Mouse (Mus musculus) MEL (cell line): ENCODE data around the gene Kndc1. TPM values are rescaled to one million over a fixed set of nuclear protein-coding genes. Genes with fewer than 3 reads are reported as not detected.

Experiments
- DNase-seq: peaks from one replicate; pipeline ENCODE4 v3.0.0; 2011; ENCODE audit warnings: low read depth, low spot score
- H3K27ac ChIP-seq: 2 replicates; pipeline ENCODE4 v1.5.1; 2012; ENCODE audit warnings: low read depth, mild to moderate bottlenecking, control low read depth, low read length, moderate library complexity; ENCODE audit not compliant: control insufficient read depth
- H3K27me3 ChIP-seq, 2 experiments: fragments of 150-350 bp in 1 of 2; sonication (generic) in 1 of 2; 2 replicates each; pipeline ENCODE4 v1.6.1; 2012; ENCODE audit warnings: low read length in 2 of 2, mild to moderate bottlenecking in 2 of 2, improper control_type of control experiment in 1 of 2, moderate library complexity in 1 of 2; ENCODE audit not compliant: insufficient read depth in 2 of 2, control insufficient read depth in 1 of 2
- H3K36me3 ChIP-seq, 2 experiments: 2 replicates each; pipeline ENCODE4 v1.6.1; 2012 to 2014; ENCODE audit warnings: low read length in 2 of 2, improper control_type of control experiment in 1 of 2, inconsistent platforms in 1 of 2, mild to moderate bottlenecking in 1 of 2; ENCODE audit not compliant: insufficient read depth in 2 of 2, control insufficient read depth in 1 of 2
- H3K4me1 ChIP-seq, 2 experiments: fragments of 150-350 bp in 1 of 2; sonication (generic) in 1 of 2; 2 replicates each; pipeline ENCODE4 v1.6.1; 2012; ENCODE audit warnings: low read length in 2 of 2, improper control_type of control experiment in 1 of 2, mild to moderate bottlenecking in 1 of 2; ENCODE audit not compliant: insufficient read depth in 2 of 2, control insufficient read depth in 1 of 2
- H3K4me3 ChIP-seq, 2 experiments: fragments of 150-350 bp in 1 of 2; sonication (generic) in 1 of 2; 2 replicates each; pipeline ENCODE4 v1.5.1; 2012; ENCODE audit warnings: low read depth in 2 of 2, low read length in 2 of 2, mild to moderate bottlenecking in 2 of 2, moderate library complexity in 2 of 2, control low read depth in 1 of 2, improper control_type of control experiment in 1 of 2; ENCODE audit not compliant: control insufficient read depth in 1 of 2, insufficient read depth in 1 of 2
- H3K79me2 ChIP-seq: 2 replicates; pipeline ENCODE4 v1.6.1; 2012; ENCODE audit warnings: mild to moderate bottlenecking, low read length, moderate library complexity; ENCODE audit not compliant: control insufficient read depth, poor library complexity, insufficient read depth
- H3K9ac ChIP-seq: 2 replicates; pipeline ENCODE4 v1.6.1; 2012; ENCODE audit warnings: low read depth, mild to moderate bottlenecking, control low read depth, low read length, moderate library complexity; ENCODE audit not compliant: control insufficient read depth, poor library complexity, severe bottlenecking
- H3K9me3 ChIP-seq: fragments of 150-350 bp; sonication (generic); replicated peaks from 2 replicates; pipeline ENCODE4 v1.6.1; 2012; ENCODE audit warnings: mild to moderate bottlenecking, low read length, improper control_type of control experiment, moderate library complexity; ENCODE audit not compliant: insufficient read depth
- BHLHE40 ChIP-seq: IDR thresholded peaks from 2 replicates; pipeline ENCODE4 v1.6.1; 2012; ENCODE audit warnings: low read depth, mild to moderate bottlenecking, inconsistent platforms, low read length, improper control_type of control experiment, borderline replicate concordance
- CHD2 ChIP-seq: IDR thresholded peaks from 2 replicates; pipeline ENCODE4 v1.6.1; 2011; ENCODE audit warnings: low read length, improper control_type of control experiment
- CTCF ChIP-seq, 3 experiments: IDR thresholded peaks in 2 of 3; conservative IDR thresholded peaks in 1 of 3; 2 replicates each; pipeline ENCODE4 v1.5.1; 2011 to 2012; ENCODE audit warnings: low read length in 3 of 3, low read depth in 2 of 3, mild to moderate bottlenecking in 2 of 3, improper control_type of control experiment in 1 of 3, inconsistent platforms in 1 of 3, mixed read lengths in 1 of 3, moderate library complexity in 1 of 3; ENCODE audit not compliant: control insufficient read depth in 1 of 3, insufficient read depth in 1 of 3, poor library complexity in 1 of 3, severe bottlenecking in 1 of 3
- ELF1 ChIP-seq: IDR thresholded peaks from 2 replicates; pipeline ENCODE4 v1.6.1; 2014; ENCODE audit warnings: low read depth, mild to moderate bottlenecking, inconsistent platforms, low read length, improper control_type of control experiment, moderate library complexity
- GATA1 ChIP-seq: IDR thresholded peaks from 2 replicates; pipeline ENCODE4 v1.6.1; 2011; ENCODE audit warnings: low read depth, low read length, improper control_type of control experiment
- JUND ChIP-seq: IDR thresholded peaks from 2 replicates; pipeline ENCODE4 v1.6.1; 2011; ENCODE audit warnings: low read depth, mild to moderate bottlenecking, improper control_type of control experiment, low read length
- KAT2A ChIP-seq: conservative IDR thresholded peaks from 2 replicates; pipeline ENCODE4 v1.6.1; 2012; ENCODE audit warnings: low read depth, low read length, improper control_type of control experiment, inconsistent platforms
- MEF2A ChIP-seq: IDR thresholded peaks from 2 replicates; pipeline ENCODE4 v1.6.1; 2014; ENCODE audit warnings: low read depth, mild to moderate bottlenecking, inconsistent platforms, low read length, improper control_type of control experiment; ENCODE audit not compliant: poor library complexity, insufficient replicate concordance, severe bottlenecking; ENCODE audit errors: extremely low read depth
- NRF1 ChIP-seq: IDR thresholded peaks from 2 replicates; pipeline ENCODE4 v1.6.1; 2014; ENCODE audit warnings: low read depth, mild to moderate bottlenecking, inconsistent platforms, low read length, improper control_type of control experiment, moderate library complexity; ENCODE audit not compliant: poor library complexity, insufficient read depth, severe bottlenecking
- POLR2A ChIP-seq, 2 experiments: IDR thresholded peaks; 2 replicates each; pipeline ENCODE4 v1.6.1; 2011 to 2012; ENCODE audit warnings: low read length in 2 of 2, mild to moderate bottlenecking in 2 of 2, control low read depth in 1 of 2, improper control_type of control experiment in 1 of 2, low read depth in 1 of 2, moderate library complexity in 1 of 2; ENCODE audit not compliant: control insufficient read depth in 1 of 2, insufficient read depth in 1 of 2, poor library complexity in 1 of 2
- SMC3 ChIP-seq: IDR thresholded peaks from 2 replicates; pipeline ENCODE4 v1.6.1; 2011; ENCODE audit warnings: low read depth, low read length, improper control_type of control experiment
- TAL1 ChIP-seq: IDR thresholded peaks from 2 replicates; pipeline ENCODE4 v1.6.1; 2012; ENCODE audit warnings: mild to moderate bottlenecking, inconsistent platforms, low read length, moderate library complexity, mixed read lengths
- TBP ChIP-seq: IDR thresholded peaks from 2 replicates; pipeline ENCODE4 v1.8.0; 2011; ENCODE audit warnings: low read depth, low read length, improper control_type of control experiment
- USF2 ChIP-seq, 2 experiments: IDR thresholded peaks; 2 replicates each; pipeline ENCODE4 v1.6.1; 2011 to 2012; ENCODE audit warnings: improper control_type of control experiment in 2 of 2, low read length in 2 of 2, borderline replicate concordance in 1 of 2, inconsistent platforms in 1 of 2, low read depth in 1 of 2, mild to moderate bottlenecking in 1 of 2; ENCODE audit not compliant: insufficient read depth in 1 of 2
- ZC3H11A ChIP-seq: IDR thresholded peaks from 2 replicates; pipeline ENCODE4 v1.6.1; 2012; ENCODE audit warnings: low read depth, mild to moderate bottlenecking, inconsistent platforms, low read length, improper control_type of control experiment
- polyA plus RNA-seq, 2 experiments: library from polyadenylated mRNA; stranded (reverse) in 1 of 2; unstranded in 1 of 2; fragments of >175 nt in 1 of 2; fragments of >200 nt in 1 of 2; gene quantifications; 2 replicates each; pipeline versions ENCODE4 v1.2.1 to v1.2.4; 2012; ENCODE audit warnings: low replicate concordance in 2 of 2, low read depth in 1 of 2; ENCODE audit not compliant: insufficient read length in 2 of 2, insufficient read depth in 1 of 2, missing spikeins in 1 of 2
- total RNA-seq: library from RNA; depleted of rRNA; stranded (reverse); fragments of 300-350 nt; gene quantifications from 2 replicates; pipeline ENCODE4 v1.2.3, GENCODE M21; 2012

Kndc1 gene
- total and polyA plus RNA-seq, 3 experiments, result not detected

GRCm38 (mm10) chr7:139945516-139945915 lies 51.0 kb downstream of the Kndc1 start:
- Histone ChIP-seq H3K4me3 (no peak overlapping the region), H3K9me3 (no peaks in the 10 kb centered on the region), H3K79me2 (no peaks in the 10 kb centered on the region), H3K4me1 (peaks cover 0 to 3% of the 10 kb centered on the region in 2 experiments; a peak in 2 of 4 replicates), H3K9ac (no peak overlapping the region), H3K27me3 (no peaks in the 10 kb centered on the region), H3K36me3 (no peaks in the 10 kb centered on the region), H3K27ac (no peak overlapping the region)
- DNase-seq, result no peak
- no peak for TF ChIP-seq MEF2A
- TF ChIP-seq SMC3, result no peak
- TF ChIP-seq JUND, result no peak
- TF ChIP-seq TAL1, result no peak
- TF ChIP-seq ZC3H11A, result no peak
- no peak for TF ChIP-seq KAT2A

- no peak for DNase-seq
- Histone ChIP-seq H3K36me3 (no peaks in the 10 kb centered on the region), H3K9me3 (no peaks in the 10 kb centered on the region), H3K4me3 (no peak overlapping the region), H3K27me3 (no peaks in the 10 kb centered on the region), H3K9ac (no peak overlapping the region), H3K79me2 (no peaks in the 10 kb centered on the region), H3K27ac (no peak overlapping the region), H3K4me1 (peaks cover 0 to 3% of the 10 kb centered on the region in 2 experiments; a peak in 2 of 4 replicates)
- TF ChIP-seq TBP (no peak), BHLHE40 (no peak)
Observed at GRCm38 (mm10) chr7:139946032-139946431, 51.5 kb downstream of the Kndc1 start.

GRCm38 (mm10) chr7:139949893-139950282 lies 55.4 kb downstream of the Kndc1 start:
- Histone ChIP-seq H3K4me1 (peaks cover 0 to 7% of the 10 kb centered on the region in 2 experiments; a peak in 2 of 4 replicates), H3K79me2 (no peaks in the 10 kb centered on the region), H3K27me3 (no peaks in the 10 kb centered on the region), H3K27ac (no peak overlapping the region; the same call in 1 of the 2 replicates), H3K4me3 (peak overlapping the region; percentile 83 to 90), H3K9me3 (no peaks in the 10 kb centered on the region), H3K36me3 (peaks cover 0 to 4% of the 10 kb centered on the region in 2 experiments; a peak in 2 of 4 replicates), H3K9ac (peak overlapping the region; percentile 78)
- TF ChIP-seq GATA1, result peak; percentile 72
- peak; percentile 29 for TF ChIP-seq SMC3
- TF ChIP-seq CHD2, result no peak
- TF ChIP-seq CTCF (IDR thresholded peaks at IDR 0.05 in 2 of 3, conservative IDR thresholded peaks at IDR 0.05 in 1 of 3; ENCODE audit: control insufficient read depth in 1 of 3, insufficient read depth in 1 of 3, low read depth in 2 of 3, low read length in 3 of 3, poor library complexity in 1 of 3, severe bottlenecking in 1 of 3), result peak; percentile 54 to 59 (median 58)
- TF ChIP-seq ELF1, result 0 out of 2 replicates have a peak, but pooled peaks have one; percentile 46
- peak in 1 of 2 experiments; percentile 49; a peak in 1 of 4 replicates for TF ChIP-seq POLR2A (IDR thresholded peaks at IDR 0.05; ENCODE audit: control insufficient read depth in 1 of 2, insufficient read depth in 1 of 2, low read depth in 1 of 2, low read length in 2 of 2, poor library complexity in 1 of 2)
- TF ChIP-seq USF2 (IDR thresholded peaks at IDR 0.05; ENCODE audit: borderline replicate concordance in 1 of 2, insufficient read depth in 1 of 2, low read depth in 1 of 2, low read length in 2 of 2), result no peak
- TF ChIP-seq NRF1, result peak; percentile 79
- peak; percentile 82 for DNase-seq
